Mouse (Mus musculus) liver, adult 2 months (tissue): ENCODE measurements around the gene Scgb3a1.

Source experiments
- CTCF ChIP-seq: fragments of 200-500 bp; IDR thresholded peaks from 2 replicates; pipeline ENCODE4 v1.5.1; 2011; ENCODE audit warnings: low read depth, low read length, control low read depth
- POLR2A ChIP-seq: fragments of 200-500 bp; IDR thresholded peaks from 2 replicates; pipeline ENCODE4 v1.6.1; 2011; ENCODE audit warnings: low read length, control low read depth; ENCODE audit not compliant: insufficient read depth; ENCODE audit errors: extremely low read depth

DNA sequence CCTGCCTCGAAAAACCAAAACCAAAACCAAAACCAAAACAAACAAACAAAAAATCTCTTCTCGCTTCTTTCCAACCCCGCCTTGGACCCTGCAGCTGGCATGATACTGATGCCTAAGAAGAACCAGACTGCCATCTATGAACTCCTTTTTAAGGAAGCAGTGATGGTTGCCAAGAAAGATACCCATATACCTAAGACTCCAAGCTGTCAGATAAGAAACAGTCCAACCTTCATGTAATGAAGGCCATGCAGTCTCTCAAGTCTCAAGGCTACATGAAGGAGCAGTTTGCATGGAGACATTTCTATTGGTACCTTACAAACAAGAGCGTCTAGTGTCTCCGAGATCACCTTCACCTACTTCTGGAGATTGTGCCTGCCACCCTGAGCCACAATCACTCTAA, 34.4 kb downstream of the Scgb3a1 start:
- TF ChIP-seq POLR2A = no peak
- TF ChIP-seq CTCF = no peak
